Mouse (Mus musculus): Measurements from ENCODE around the gene Map7.

DNA sequence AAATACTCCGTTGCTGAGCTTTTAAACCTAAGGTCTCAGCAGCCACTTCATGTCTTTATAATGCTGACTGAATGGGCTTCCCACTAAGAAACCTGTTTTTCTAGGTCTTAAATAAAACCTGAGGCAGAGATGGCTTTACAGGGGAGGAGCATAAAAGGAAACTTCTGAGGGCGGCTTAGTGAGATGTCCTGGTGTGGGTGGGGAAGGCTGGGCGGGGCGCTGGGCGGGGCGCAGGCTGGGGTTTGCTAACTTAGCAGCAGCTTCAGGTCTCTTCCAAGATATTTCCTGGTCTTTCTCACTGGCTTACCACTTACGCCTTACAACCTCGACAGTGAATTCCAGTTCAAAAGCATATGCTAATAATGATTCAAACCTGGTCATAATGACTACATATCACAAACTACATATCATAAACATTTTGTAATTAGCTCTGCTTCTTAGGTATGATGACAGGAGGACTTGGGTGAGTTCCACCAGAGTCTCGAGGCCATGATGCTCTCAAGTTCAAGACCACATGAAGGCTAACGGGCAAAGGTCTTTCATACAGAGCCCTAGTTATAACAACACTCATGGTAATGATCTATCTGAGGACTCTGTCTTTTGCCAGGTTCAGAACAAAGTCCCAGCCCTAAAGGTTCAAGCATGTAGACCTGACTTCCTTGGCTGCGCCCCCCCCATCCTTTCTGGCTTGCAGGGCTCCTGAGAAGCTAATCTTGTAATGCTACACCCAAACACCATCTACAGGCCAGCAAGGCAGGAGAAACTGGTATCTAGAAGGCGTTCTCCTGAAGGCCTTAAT, 30.7 kb downstream of the Map7 start:
- TF ChIP-seq POLR2A (IDR thresholded peaks at IDR 0.05; ENCODE audit: insufficient read depth, low read length) (no peak), CTCF (IDR thresholded peaks at IDR 0.05; ENCODE audit: low read depth, low read length) (no peak)
